Mouse (Mus musculus) testis, adult 2 months (tissue): ENCODE measurements around the gene Tnnt2. TPM values are rescaled to one million over a fixed set of nuclear protein-coding genes. Genes with fewer than 3 reads are reported as not detected.

Source experiments
- H3K27ac ChIP-seq: fragments of 200-500 bp; 2 replicates; pipeline ENCODE4 v1.5.1; 2012; ENCODE audit warnings: low read depth, low read length; ENCODE audit not compliant: control insufficient read depth, insufficient read depth
- H3K27me3 ChIP-seq: fragments of 200-500 bp; 2 replicates; pipeline ENCODE4 v1.6.1; 2012; ENCODE audit warnings: mild to moderate bottlenecking, low read length, moderate library complexity; ENCODE audit not compliant: control insufficient read depth, insufficient read depth
- H3K36me3 ChIP-seq: fragments of 200-500 bp; 2 replicates; pipeline ENCODE4 v1.6.1; 2012; ENCODE audit warnings: mild to moderate bottlenecking, low read length; ENCODE audit not compliant: control insufficient read depth, insufficient read depth
- H3K4me1 ChIP-seq: fragments of 200-500 bp; 2 replicates; pipeline ENCODE4 v1.6.1; 2012; ENCODE audit warnings: low read length; ENCODE audit not compliant: control insufficient read depth, insufficient read depth
- H3K4me3 ChIP-seq: fragments of 200-500 bp; 2 replicates; pipeline ENCODE4 v1.5.1; 2012; ENCODE audit warnings: low read depth, mild to moderate bottlenecking, low read length, moderate library complexity, mixed read lengths; ENCODE audit not compliant: control insufficient read depth
- CTCF ChIP-seq: fragments of 200-500 bp; IDR thresholded peaks from 2 replicates; pipeline ENCODE4 v1.5.1; 2012; ENCODE audit warnings: low read depth, mild to moderate bottlenecking, inconsistent platforms, low read length, moderate library complexity; ENCODE audit not compliant: control insufficient read depth, insufficient read depth, insufficient replicate concordance
- POLR2A ChIP-seq: fragments of 200-500 bp; IDR thresholded peaks from 2 replicates; pipeline ENCODE4 v1.6.1; 2012; ENCODE audit warnings: low read depth, mild to moderate bottlenecking, inconsistent platforms, low read length, moderate library complexity; ENCODE audit not compliant: control insufficient read depth
- polyA plus RNA-seq: library from polyadenylated mRNA; depleted of rRNA; stranded (reverse); fragments of >200 nt; gene quantifications from 2 replicates; pipeline ENCODE4 v1.2.3, GENCODE M21; 2012; rRNA removed

Tnnt2 gene
- polyA plus RNA-seq, 1 experiment, result 2.3 TPM

- TF ChIP-seq CTCF, result no peak
- TF ChIP-seq POLR2A, result no peak
- H3K27ac ChIP-seq, result no peak overlapping the region
- H3K27me3 ChIP-seq, result no peaks in the 10 kb centered on the region
- no peaks in the 10 kb centered on the region for H3K36me3 ChIP-seq
- H3K4me1 ChIP-seq, result no peaks in the 10 kb centered on the region
- H3K4me3 ChIP-seq, result no peak overlapping the region
Measured at GRCm38 (mm10) chr1:135893377-135893776, 57.2 kb downstream of the Tnnt2 start.

GRCm38 (mm10) chr1:135895367-135895766, 59.2 kb downstream of the Tnnt2 start:
- Histone ChIP-seq H3K27me3 (no peaks in the 10 kb centered on the region), H3K4me3 (no peak overlapping the region), H3K36me3 (no peaks in the 10 kb centered on the region), H3K27ac (no peak overlapping the region), H3K4me1 (no peaks in the 10 kb centered on the region)
- TF ChIP-seq POLR2A (no peak), CTCF (no peak)

- H3K4me1 ChIP-seq, result no peaks in the 10 kb centered on the region
- no peak overlapping the region for H3K27ac ChIP-seq
- TF ChIP-seq POLR2A (no peak), CTCF (no peak)
- no peaks in the 10 kb centered on the region for H3K27me3 ChIP-seq
- H3K4me3 ChIP-seq, result no peak overlapping the region
- H3K36me3 ChIP-seq, result no peaks in the 10 kb centered on the region
Measured at GRCm38 (mm10) chr1:135899295-135899694, 63.1 kb downstream of the Tnnt2 start.

GRCm38 (mm10) chr1:135899991-135900515, 63.9 kb downstream of the Tnnt2 start:
- TF ChIP-seq POLR2A (no peak), CTCF (no peak)

More at GRCm38 (mm10) chr1:135899991-135900515, 63.9 kb downstream of the Tnnt2 start:
- no peak overlapping the region for H3K27ac ChIP-seq
- no peaks in the 10 kb centered on the region for H3K4me1 ChIP-seq
- H3K27me3 ChIP-seq, result no peaks in the 10 kb centered on the region
- no peak overlapping the region for H3K4me3 ChIP-seq
- no peaks in the 10 kb centered on the region for H3K36me3 ChIP-seq

Other genes starting within 250 kb of the Tnnt2 start
- gene Nav1, start 229.1 kb upstream of the Tnnt2 start, polyA plus RNA-seq, result 2.0 and 2.2 TPM in 2 replicates
- 28.9 and 54.8 TPM in 2 replicates for gene Csrp1, start 116.3 kb upstream of the Tnnt2 start, polyA plus RNA-seq
- gene Phlda3, start 70.2 kb upstream of the Tnnt2 start, polyA plus RNA-seq, result 3.2 and 5.4 TPM in 2 replicates
- gene Tnni1, start 56.9 kb upstream of the Tnnt2 start, polyA plus RNA-seq, result 0.79 and 0.99 TPM in 2 replicates
- gene Lad1, start 17.8 kb upstream of the Tnnt2 start, polyA plus RNA-seq, result 0.15 and 1.2 TPM in 2 replicates
- gene Pkp1, start 82.9 kb downstream of the Tnnt2 start, polyA plus RNA-seq, result 5.7 and 6.5 TPM in 2 replicates
- 0.79 TPM in 2 replicates for gene Igfn1, start 170.0 kb downstream of the Tnnt2 start, polyA plus RNA-seq
- gene Tmem9, start 171.8 kb downstream of the Tnnt2 start, polyA plus RNA-seq, result 22.5 and 22.6 TPM in 2 replicates
- not detected in 2 replicates for gene Ascl5, start 214.4 kb downstream of the Tnnt2 start, polyA plus RNA-seq
- 16.5 and 19.4 TPM in 2 replicates for gene Cacna1s, start 216.4 kb downstream of the Tnnt2 start, polyA plus RNA-seq